Mouse (Mus musculus): ENCODE measurements around the gene Mup18.
"Not testable (repeated sequence)": the region's sequence is repeated elsewhere in the genome, so short reads cannot be mapped to it uniquely, and the experiment has no call there.

The Mup18 gene

GRCm38 (mm10) chr4:61674036-61674435 is at the start of gene Mup18:
Mup18 (minus strand) TSS chr4:61674136.
- DNase-seq (ENCODE audit: low read depth, low spot score), result not testable (repeated sequence)

GRCm38 (mm10) chr4:61714296-61714695 is 40.4 kb upstream of the Mup18 start:
- DNase-seq (ENCODE audit: low read depth, low spot score), result not testable (repeated sequence)
